Mouse (Mus musculus): ENCODE measurements at regions not wholly inside any gene's neighbourhood (a gene's known extent, or its start where the extent isn't known, plus 50 kb on each side); places are given as distances from the start of the nearest gene placed in this dataset.

- DNase-seq (ENCODE audit: low read depth, low spot score) (no peak), ATAC-seq (no peak)
- H3K27me3 ChIP-seq: no peaks in the 10 kb centered on the region
- no peak for TF ChIP-seq CTCF (IDR thresholded peaks at IDR 0.05)
- in situ Hi-C loops (cut with MboI; ENCODE audit: low pct_unique_long_range_greater_than_20kb): no loop called here
- POLR2A ChIA-PET: no interaction called here
- CTCF ChIA-PET: no interaction called here
These were observed 276.7 kb upstream of the Cxcr4 start for GRCm38 (mm10) chr1:128868761-128869160.

GRCm38 (mm10) chr1:128860537-128860936 lies 268.4 kb upstream of the Cxcr4 start:
- ATAC-seq: no peak
- ChIA-PET POLR2A (no interaction called here), CTCF (no interaction called here)
- no peak for DNase-seq (ENCODE audit: low read depth, low spot score)
- in situ Hi-C loops (cut with MboI; ENCODE audit: low pct_unique_long_range_greater_than_20kb): no loop called here
- H3K27me3 ChIP-seq: peaks cover 3% of the 10 kb centered on the region
- TF ChIP-seq CTCF (IDR thresholded peaks at IDR 0.05): no peak

- no peak for TF ChIP-seq CTCF (IDR thresholded peaks at IDR 0.05)
- POLR2A ChIA-PET: no interaction called here
- CTCF ChIA-PET: no interaction called here
- peaks cover 3% of the 10 kb centered on the region for H3K27me3 ChIP-seq
- in situ Hi-C loops (cut with MboI; ENCODE audit: low pct_unique_long_range_greater_than_20kb): no loop called here
- ATAC-seq (no peak), DNase-seq (ENCODE audit: low read depth, low spot score) (no peak)
These were observed 268.0 kb upstream of the Cxcr4 start for GRCm38 (mm10) chr1:128860094-128860493.

GRCm38 (mm10) chr1:128858661-128859060 lies 266.6 kb upstream of the Cxcr4 start:
- CTCF ChIA-PET: no interaction called here
- no peak for ATAC-seq
- POLR2A ChIA-PET: no interaction called here
- in situ Hi-C loops (cut with MboI; ENCODE audit: low pct_unique_long_range_greater_than_20kb): no loop called here
- H3K27me3 ChIP-seq: peaks cover 3% of the 10 kb centered on the region
- TF ChIP-seq CTCF (IDR thresholded peaks at IDR 0.05): no peak
- no peak for DNase-seq (ENCODE audit: low read depth, low spot score)

- ChIA-PET CTCF (no interaction called here), POLR2A (no interaction called here)
- in situ Hi-C loops (cut with MboI; ENCODE audit: low pct_unique_long_range_greater_than_20kb): no loop called here
- DNase-seq (ENCODE audit: low read depth, low spot score) (no peak), ATAC-seq (no peak)
- peaks cover 3% of the 10 kb centered on the region for H3K27me3 ChIP-seq
- TF ChIP-seq CTCF (IDR thresholded peaks at IDR 0.05): no peak
These were observed 264.8 kb upstream of the Cxcr4 start for GRCm38 (mm10) chr1:128856933-128857332.

- ChIA-PET CTCF (interaction anchor here (2.6 kb wide), 1 partner anchor 21 kb away, joined by 7 read pairs; no protein-coding TSS in a partner anchor), POLR2A (no interaction called here)
- DNase-seq (ENCODE audit: low read depth, low spot score): no peak
- peak; percentile 82 for ATAC-seq
- in situ Hi-C loops (cut with MboI; ENCODE audit: low pct_unique_long_range_greater_than_20kb): no loop called here
- H3K27me3 ChIP-seq: peaks cover 3% of the 10 kb centered on the region
- no peak for TF ChIP-seq CTCF (IDR thresholded peaks at IDR 0.05)
These were observed 262.6 kb upstream of the Cxcr4 start for GRCm38 (mm10) chr1:128854649-128855048.

- TF ChIP-seq CTCF (IDR thresholded peaks at IDR 0.05): no peak
- POLR2A ChIA-PET: no interaction called here
- no peak for ATAC-seq
- DNase-seq (ENCODE audit: low read depth, low spot score): no peak
- in situ Hi-C loops (cut with MboI; ENCODE audit: low pct_unique_long_range_greater_than_20kb): no loop called here
- peaks cover 2% of the 10 kb centered on the region for H3K27me3 ChIP-seq
- CTCF ChIA-PET: interaction anchor here (1.0 to 2.6 kb wide), 2 partner anchors 12 to 19 kb away, joined by 3 to 7 read pairs; no protein-coding TSS in a partner anchor
These were observed 261.2 kb upstream of the Cxcr4 start for GRCm38 (mm10) chr1:128853286-128853685.

GRCm38 (mm10) chr1:128837361-128837760 lies 245.3 kb upstream of the Cxcr4 start:
- ATAC-seq: no peak
- CTCF ChIA-PET: no interaction called here
- no peak for DNase-seq (ENCODE audit: low read depth, low spot score)
- POLR2A ChIA-PET: no interaction called here
- in situ Hi-C loops (cut with MboI; ENCODE audit: low pct_unique_long_range_greater_than_20kb): loop anchor here (25.0 kb wide), 1 partner anchor 1000 kb away; no protein-coding TSS in a partner anchor
- TF ChIP-seq CTCF (IDR thresholded peaks at IDR 0.05): no peak
- no peaks in the 10 kb centered on the region for H3K27me3 ChIP-seq

- POLR2A ChIA-PET: interaction anchor here (0.7 to 0.8 kb wide), 2 partner anchors 63 to 675 kb away, joined by 3 to 8 read pairs; no protein-coding TSS in a partner anchor
- in situ Hi-C loops (cut with MboI; ENCODE audit: low pct_unique_long_range_greater_than_20kb): loop anchor here (25.0 kb wide), 1 partner anchor 998 kb away; no protein-coding TSS in a partner anchor
- TF ChIP-seq CTCF (IDR thresholded peaks at IDR 0.05): no peak
These were observed 243.4 kb upstream of the Cxcr4 start for GRCm38 (mm10) chr1:128835510-128835909.

GRCm38 (mm10) chr1:128833096-128833715 lies 241.1 kb upstream of the Cxcr4 start:
- no peaks in the 10 kb centered on the region for H3K27me3 ChIP-seq
- TF ChIP-seq CTCF (IDR thresholded peaks at IDR 0.05): no peak
- ChIA-PET POLR2A (no interaction called here), CTCF (interaction anchor here (2.0 kb wide), 1 partner anchor 21 kb away, joined by 7 read pairs; no protein-coding TSS in a partner anchor)
- no peak for ATAC-seq
- in situ Hi-C loops (cut with MboI; ENCODE audit: low pct_unique_long_range_greater_than_20kb): loop anchor here (25.0 kb wide), 1 partner anchor 996 kb away; no protein-coding TSS in a partner anchor
- no peak for DNase-seq (ENCODE audit: low read depth, low spot score)

More at GRCm38 (mm10) chr1:128835510-128835909, 243.4 kb upstream of the Cxcr4 start:
- ATAC-seq (no peak), DNase-seq (ENCODE audit: low read depth, low spot score) (no peak)
- CTCF ChIA-PET: no interaction called here
- H3K27me3 ChIP-seq: no peaks in the 10 kb centered on the region

- ChIA-PET CTCF (no interaction called here), POLR2A (interaction anchor here (0.5 kb wide), 1 partner anchor 507 kb away, joined by 3 read pairs; no protein-coding TSS in a partner anchor)
- in situ Hi-C loops (cut with MboI; ENCODE audit: low pct_unique_long_range_greater_than_20kb): loop anchor here (25.0 kb wide), 1 partner anchor 995 kb away; no protein-coding TSS in a partner anchor
- TF ChIP-seq CTCF (IDR thresholded peaks at IDR 0.05): peak; percentile 91
- DNase-seq (ENCODE audit: low read depth, low spot score) (no peak), ATAC-seq (peak; percentile 87)
- no peaks in the 10 kb centered on the region for H3K27me3 ChIP-seq
These were observed 240.2 kb upstream of the Cxcr4 start for GRCm38 (mm10) chr1:128832201-128832883.

All from Patski (cell line).